Mouse (Mus musculus) heart, postnatal 0 days (tissue): ENCODE measurements around the gene Zfp451. TPM values are rescaled to one million over a fixed set of nuclear protein-coding genes. Genes with fewer than 3 reads are reported as not detected.

Source experiments
- ATAC-seq: fragments of 200-750 bp; cut with Nextera tagmentation; 2 replicates; pipeline ENCODE4 v1.8.0; 2017; ENCODE audit warnings: low read depth, moderate number of reproducible peaks, moderate library complexity; ENCODE audit not compliant: insufficient read depth
- DNase-seq: peaks from one replicate; pipeline ENCODE4 v3.0.0-alpha.2; 2016; ENCODE audit warnings: low spot score
- H3K27ac ChIP-seq: fragments of 300-500 bp; sonication (generic); 2 replicates; pipeline ENCODE4 v1.5.1; 2014; ENCODE audit warnings: low read depth, mild to moderate bottlenecking
- H3K27me3 ChIP-seq: fragments of 300-500 bp; sonication (generic); 2 replicates; pipeline ENCODE4 v1.6.1; 2014; ENCODE audit warnings: low read length, mixed read lengths; ENCODE audit not compliant: control insufficient read depth, insufficient read depth
- H3K36me3 ChIP-seq: fragments of 300-500 bp; sonication (generic); replicated peaks from 2 replicates; pipeline ENCODE4 v1.6.1; 2014; ENCODE audit warnings: low read length, mixed read lengths; ENCODE audit not compliant: control insufficient read depth, insufficient read depth
- H3K4me1 ChIP-seq: fragments of 300-500 bp; sonication (generic); 2 replicates; pipeline ENCODE4 v1.6.1; 2014; ENCODE audit warnings: antibody characterized with exemption; ENCODE audit not compliant: control insufficient read depth, insufficient read depth
- H3K4me2 ChIP-seq: fragments of 300-500 bp; sonication (generic); 2 replicates; pipeline ENCODE4 v1.6.1; 2014; ENCODE audit warnings: low read depth, mild to moderate bottlenecking, low read length, moderate library complexity
- H3K4me3 ChIP-seq: fragments of 300-500 bp; sonication (generic); 2 replicates; pipeline ENCODE4 v1.5.1; 2014; ENCODE audit warnings: low read depth, low read length
- H3K9ac ChIP-seq: fragments of 300-500 bp; sonication (generic); replicated peaks from 2 replicates; pipeline ENCODE4 v1.6.1; 2014; ENCODE audit warnings: low read depth, low read length, mixed read lengths
- H3K9me3 ChIP-seq: fragments of 300-500 bp; sonication (generic); replicated peaks from 2 replicates; pipeline ENCODE4 v1.6.1; 2016; ENCODE audit warnings: low read length; ENCODE audit not compliant: control insufficient read depth
- CTCF ChIP-seq: IDR thresholded peaks from 2 replicates; pipeline ENCODE4 v1.5.1; 2016; ENCODE audit warnings: antibody characterized with exemption, control low read depth, low read depth
- EP300 ChIP-seq: IDR thresholded peaks from 2 replicates; pipeline ENCODE4 v1.6.1; 2016; ENCODE audit warnings: antibody characterized with exemption, low read depth
- WGBS: fragments of 180-500 bp; shearing (Covaris S2); extraction: QIAGEN DNeasy Blood & Tissue Kit; methylation state at CpG from one replicate; pipeline ENCODE4 v1.1.7; 2014; 5-methylcytosine and 5-hydroxymethylcytosine counted together
- polyA plus RNA-seq: library from polyadenylated mRNA; unstranded; fragments of >200 nt; fragmentation: Nextera tagmentation; extraction: Ambion mirVana; gene quantifications from 2 replicates; pipeline ENCODE4 v1.2.1, GENCODE M21; 2015
- total RNA-seq: library from RNA; depleted of rRNA; stranded (reverse); fragments of >200 nt; gene quantifications from 2 replicates; pipeline ENCODE4 v1.2.3, GENCODE M21; 2014; ENCODE audit warnings: low replicate concordance

Gene Zfp451
- total and polyA plus RNA-seq, 2 experiments from 2014 or later: 8.4 to 12.1 TPM

- TF ChIP-seq CTCF: no peak
- no peak for TF ChIP-seq EP300
- no peaks in the 10 kb centered on the region for H3K9me3 ChIP-seq
- no peak overlapping the region for H3K27ac ChIP-seq
- ATAC-seq (no peak), DNase-seq (no peak)
- H3K36me3 ChIP-seq: peaks cover 46% of the 10 kb centered on the region
- peaks cover 9% of the 10 kb centered on the region; the same call in 1 of the 2 replicates for H3K4me1 ChIP-seq
- H3K27me3 ChIP-seq: no peaks in the 10 kb centered on the region
- WGBS: 84% methylated on average over 6 of the region's 6 CpGs
- no peak overlapping the region for H3K4me3 ChIP-seq
- no peak overlapping the region for H3K4me2 ChIP-seq
- H3K9ac ChIP-seq: no peak overlapping the region
Measured at GRCm38 (mm10) chr1:33724516-33724915, 89.9 kb downstream of the Zfp451 start.

- ATAC-seq (no peak), DNase-seq (no peak)
- peaks cover 29% of the 10 kb centered on the region for H3K36me3 ChIP-seq
- H3K27ac ChIP-seq: no peak overlapping the region
- H3K4me3 ChIP-seq: no peak overlapping the region
- H3K9ac ChIP-seq: no peak overlapping the region
- no peaks in the 10 kb centered on the region for H3K9me3 ChIP-seq
- peak overlapping the region; percentile 98; the same call in 1 of the 2 replicates for H3K4me2 ChIP-seq
- 82% methylated on average over 7 of the region's 7 CpGs for WGBS
- no peaks in the 10 kb centered on the region for H3K27me3 ChIP-seq
- TF ChIP-seq EP300: no peak
- TF ChIP-seq CTCF: no peak
- peaks cover 9% of the 10 kb centered on the region; the same call in 1 of the 2 replicates for H3K4me1 ChIP-seq
Measured at GRCm38 (mm10) chr1:33721020-33721419, 93.4 kb downstream of the Zfp451 start.

GRCm38 (mm10) chr1:33720231-33720630 lies 94.2 kb downstream of the Zfp451 start:
- peak; percentile 47; the same call in 1 of the 2 replicates for ATAC-seq
- Histone ChIP-seq H3K27me3 (no peaks in the 10 kb centered on the region), H3K4me1 (peaks cover 9% of the 10 kb centered on the region; the same call in 1 of the 2 replicates), H3K9me3 (no peaks in the 10 kb centered on the region), H3K9ac (peak overlapping the region; percentile 88), H3K4me3 (peak overlapping the region; percentile 93), H3K27ac (peak overlapping the region; percentile 85), H3K36me3 (peaks cover 23% of the 10 kb centered on the region), H3K4me2 (peak overlapping the region; percentile 98)
- WGBS: under 1% methylated on average over 36 of the region's 41 CpGs
- peak; percentile 10 for DNase-seq
- no peak for TF ChIP-seq EP300
- TF ChIP-seq CTCF: no peak

- Histone ChIP-seq H3K9ac (peak within 1 kb of the TSS; percentile 88), H3K4me1 (peaks cover 9% of the 10 kb centered on the region; the same call in 1 of the 2 replicates), H3K9me3 (no peaks in the 10 kb centered on the region), H3K27ac (peak within 1 kb of the TSS; percentile 85), H3K4me2 (peak within 1 kb of the TSS; percentile 98), H3K27me3 (no peaks in the 10 kb centered on the region), H3K36me3 (peaks cover 18% of the 10 kb centered on the region), H3K4me3 (peak within 1 kb of the TSS; percentile 93)
- WGBS: under 1% methylated on average over 54 of the region's 54 CpGs
- TF ChIP-seq CTCF: no peak
- no peak for TF ChIP-seq EP300
- DNase-seq: peak; percentile 59
- peak; percentile 92 for ATAC-seq
Measured at GRCm38 (mm10) chr1:33719733-33720225, 94.6 kb downstream of the Zfp451 start, which contains the start of gene Rab23. TSS of gene Rab23 (plus strand) at chr1:33719887.

- ATAC-seq: no peak
- Histone ChIP-seq H3K4me2 (no peak overlapping the region), H3K36me3 (0 out of 2 replicates have a peak, but pooled peaks cover 2% of the 10 kb centered on the region), H3K27ac (no peak overlapping the region), H3K9ac (no peak overlapping the region), H3K27me3 (no peaks in the 10 kb centered on the region), H3K4me3 (no peak overlapping the region), H3K4me1 (peaks cover 9% of the 10 kb centered on the region; the same call in 1 of the 2 replicates), H3K9me3 (no peaks in the 10 kb centered on the region)
- TF ChIP-seq CTCF (no peak), EP300 (no peak)
- 94% methylated on average over 1 of the region's 1 CpGs for WGBS
- no peak for DNase-seq
Measured at GRCm38 (mm10) chr1:33717636-33718035, 96.8 kb downstream of the Zfp451 start.

GRCm38 (mm10) chr1:33714796-33715195 lies 99.6 kb downstream of the Zfp451 start:
- no peaks in the 10 kb centered on the region for H3K27me3 ChIP-seq
- no peaks in the 10 kb centered on the region for H3K9me3 ChIP-seq
- H3K36me3 ChIP-seq: no peaks in the 10 kb centered on the region
- ATAC-seq (no peak), DNase-seq (peak; percentile 44)
- 5% methylated on average over 10 of the region's 10 CpGs for whole genome bisulfite sequencing
- no peak overlapping the region for H3K9ac ChIP-seq
- H3K4me2 ChIP-seq: no peak overlapping the region
- H3K27ac ChIP-seq: no peak overlapping the region
- H3K4me1 ChIP-seq: no peaks in the 10 kb centered on the region
- TF ChIP-seq CTCF (no peak), EP300 (no peak)
- no peak overlapping the region for H3K4me3 ChIP-seq
